Mouse (Mus musculus): Measurements from ENCODE around the gene Aff3.

Gene Aff3

DNA sequence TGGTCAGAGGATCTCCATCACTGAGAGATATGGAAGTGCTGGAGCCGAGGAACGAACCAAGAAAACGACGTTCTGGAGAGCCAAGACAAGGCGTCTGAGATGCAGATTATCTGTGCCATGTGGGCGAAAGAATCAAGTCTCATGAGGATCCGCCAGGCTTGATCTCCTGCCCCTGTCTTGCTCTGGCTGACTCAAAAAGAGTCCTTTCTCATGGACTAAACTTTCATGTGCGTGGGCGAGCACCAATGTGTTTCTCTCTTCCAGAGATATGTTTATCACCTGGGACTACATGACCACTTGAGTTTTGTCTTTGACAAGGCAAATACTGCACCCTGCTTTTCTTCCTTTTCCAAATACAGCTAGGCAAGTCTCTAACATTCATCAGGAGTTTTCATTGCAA lies 6.4 kb downstream of the Aff3 start:
- no peak for DNase-seq (ENCODE audit: low read depth, low spot score)

DNA sequence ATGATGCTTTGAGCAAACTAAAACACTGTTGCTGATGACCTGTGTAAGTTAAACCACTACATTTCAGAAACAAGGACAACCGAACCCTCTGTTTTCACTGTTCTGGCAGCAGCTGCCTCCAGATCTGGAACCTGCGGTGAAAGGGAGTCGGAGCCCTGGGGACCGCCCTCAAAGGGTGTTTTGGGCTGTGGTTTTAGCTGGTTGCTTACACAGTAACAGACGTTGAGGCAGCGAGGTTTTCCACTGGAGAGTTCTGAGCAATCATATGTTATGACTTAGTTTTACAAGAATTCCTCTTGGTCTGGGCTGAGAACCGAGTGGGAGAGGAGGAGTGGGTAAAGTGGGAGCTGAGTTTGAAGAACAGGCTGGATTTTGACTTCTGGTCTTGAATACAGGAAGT lies 7.1 kb downstream of the Aff3 start:
- DNase-seq (ENCODE audit: low read depth, low spot score) = no peak

DNA sequence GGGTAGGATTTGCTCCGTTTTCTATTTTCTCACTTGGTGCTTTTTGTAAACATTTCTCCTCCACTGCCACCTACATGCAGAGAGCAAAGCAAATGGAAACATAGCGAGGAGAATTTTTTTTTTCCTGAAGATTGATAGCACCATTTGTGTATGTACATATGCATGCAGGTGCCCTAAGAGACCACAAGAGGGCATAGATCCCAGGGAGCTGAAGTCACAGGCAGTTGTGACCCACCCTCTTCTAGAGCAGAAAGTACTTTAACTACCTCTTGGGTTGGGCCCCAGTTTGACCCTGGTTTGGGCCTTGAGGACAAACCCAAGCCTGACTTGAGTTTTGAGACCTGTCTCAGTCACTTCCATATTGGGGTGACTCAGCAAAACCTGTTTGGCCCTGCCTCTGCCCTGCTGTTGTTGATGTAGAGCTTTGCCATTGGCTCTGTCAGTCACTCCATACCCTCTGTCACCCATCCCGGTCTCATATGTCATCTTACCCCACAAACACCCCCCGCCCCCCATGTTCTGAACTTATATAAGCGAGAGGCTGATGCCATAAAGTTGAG lies 9.7 kb downstream of the Aff3 start:
- DNase-seq (ENCODE audit: low read depth, low spot score) = no peak

DNA sequence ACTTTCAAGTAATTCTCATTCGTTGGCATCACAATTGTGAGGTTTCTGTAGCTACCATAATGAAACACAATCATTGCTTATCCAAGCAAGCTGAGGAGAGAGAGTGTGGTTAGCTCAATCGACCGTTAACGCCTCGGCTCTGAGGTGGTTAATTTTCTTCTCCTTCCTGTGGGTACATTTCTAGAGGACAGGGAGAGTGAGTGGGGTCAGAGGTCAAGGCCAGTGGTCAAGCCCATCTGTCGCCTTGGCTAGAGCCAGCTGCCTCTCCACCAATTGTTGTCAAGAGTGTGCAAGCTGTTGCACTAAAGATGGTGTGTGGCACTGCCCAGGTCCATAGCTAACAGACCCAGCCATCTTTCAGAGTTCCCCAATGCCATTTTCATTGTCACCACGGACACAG lies 14.7 kb downstream of the Aff3 start:
- DNase-seq (ENCODE audit: low read depth, low spot score) = no peak

DNA sequence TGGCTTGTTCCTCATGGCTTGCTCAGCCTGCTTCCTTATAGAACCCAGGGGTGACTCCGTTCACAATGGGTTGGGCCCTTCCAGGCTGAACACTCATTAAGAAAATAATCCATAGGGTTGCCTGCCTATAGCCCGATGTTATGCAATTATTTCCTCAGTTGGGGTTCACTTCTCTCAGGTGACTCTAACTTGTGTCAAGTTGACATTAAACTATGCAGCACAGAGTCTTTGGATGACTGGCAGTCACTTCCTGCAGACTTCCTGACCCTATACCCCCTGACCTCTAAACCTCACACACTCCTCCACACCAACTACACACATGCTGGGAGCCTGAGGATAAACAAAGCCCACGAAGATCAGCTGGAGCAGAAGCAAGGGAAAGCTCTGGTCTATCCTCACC lies 15.6 kb downstream of the Aff3 start:
- DNase-seq (ENCODE audit: low read depth, low spot score) = no peak

DNA sequence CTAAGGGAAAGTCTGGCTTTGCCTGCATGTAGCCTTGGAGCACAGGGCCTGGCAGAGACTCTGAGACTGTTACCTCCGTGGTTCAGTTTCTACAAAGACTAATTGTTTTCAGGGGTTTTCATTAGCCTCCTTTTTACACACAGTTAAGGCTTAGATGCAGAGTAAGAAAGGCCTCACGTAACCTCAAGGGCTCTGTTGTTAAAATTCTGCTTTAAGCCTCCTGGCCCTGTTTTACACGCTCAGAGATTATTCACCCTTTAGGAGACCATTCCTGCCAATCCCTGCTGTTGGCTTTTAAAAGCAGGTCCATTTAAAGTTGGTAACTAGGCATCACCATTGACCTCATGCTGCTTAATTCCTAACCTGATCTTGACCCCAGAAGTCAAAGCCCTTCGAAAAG lies 22.5 kb downstream of the Aff3 start:
- no peak for DNase-seq (ENCODE audit: low read depth, low spot score)

DNA sequence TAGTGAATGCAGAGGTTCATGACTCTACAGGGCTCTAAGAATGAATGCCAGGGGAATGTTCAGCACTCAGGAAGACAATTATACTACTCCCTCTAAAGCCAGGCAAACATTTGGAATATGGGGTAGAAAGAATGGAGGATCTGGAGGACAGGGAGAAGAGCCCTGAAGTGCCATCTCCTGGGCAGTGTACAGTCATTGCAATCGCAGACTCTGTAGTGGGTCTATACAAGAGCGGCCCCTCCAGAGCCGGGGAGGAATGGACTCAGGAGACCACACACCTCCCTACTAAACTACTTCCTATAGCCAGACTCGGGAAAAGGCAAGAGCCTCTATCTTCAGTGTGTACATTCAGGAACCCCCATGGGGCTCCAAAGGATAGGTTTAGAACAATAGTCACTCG lies 25.1 kb downstream of the Aff3 start:
- no peak for DNase-seq (ENCODE audit: low read depth, low spot score)

DNA sequence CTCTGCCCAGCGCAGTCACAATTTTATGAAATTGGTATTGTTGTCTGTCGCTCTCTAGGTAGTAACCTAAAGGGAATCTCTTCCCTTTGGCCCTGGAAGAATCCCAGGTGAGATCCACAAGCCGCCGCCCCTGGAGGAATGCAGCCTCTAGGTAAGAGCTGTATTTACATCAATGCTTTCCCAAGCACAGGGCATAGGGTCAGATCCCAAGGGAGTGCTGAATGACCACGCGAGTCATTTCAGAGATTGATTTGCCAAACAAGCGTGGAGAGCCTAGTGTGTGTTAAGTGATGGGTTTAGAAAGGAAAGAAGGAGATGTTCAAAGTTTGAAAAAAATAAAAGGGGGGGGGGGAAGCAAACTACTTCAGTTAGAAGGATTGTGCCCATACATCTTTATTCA lies 29.2 kb downstream of the Aff3 start:
- no peak for DNase-seq (ENCODE audit: low read depth, low spot score)

DNA sequence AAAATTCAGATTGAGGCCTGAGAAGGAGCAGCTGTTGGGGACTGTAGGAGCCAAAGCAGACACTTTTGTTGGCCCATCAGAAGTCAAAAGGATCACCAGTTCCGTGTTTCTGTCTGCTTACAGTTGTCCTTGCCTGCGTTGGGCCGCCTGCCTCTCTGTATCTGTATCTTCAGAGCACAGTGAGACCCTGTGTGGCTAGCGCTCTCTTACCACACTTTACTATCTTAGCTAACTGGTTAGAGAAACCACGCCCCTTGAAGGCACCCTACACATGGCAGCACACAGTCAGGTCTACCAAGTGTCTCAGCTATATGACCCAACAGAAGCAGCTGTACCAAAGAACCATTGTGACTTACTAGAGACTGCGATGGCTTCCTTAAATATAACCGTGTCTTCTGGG lies 30.7 kb downstream of the Aff3 start:
- DNase-seq (ENCODE audit: low read depth, low spot score) = no peak

DNA sequence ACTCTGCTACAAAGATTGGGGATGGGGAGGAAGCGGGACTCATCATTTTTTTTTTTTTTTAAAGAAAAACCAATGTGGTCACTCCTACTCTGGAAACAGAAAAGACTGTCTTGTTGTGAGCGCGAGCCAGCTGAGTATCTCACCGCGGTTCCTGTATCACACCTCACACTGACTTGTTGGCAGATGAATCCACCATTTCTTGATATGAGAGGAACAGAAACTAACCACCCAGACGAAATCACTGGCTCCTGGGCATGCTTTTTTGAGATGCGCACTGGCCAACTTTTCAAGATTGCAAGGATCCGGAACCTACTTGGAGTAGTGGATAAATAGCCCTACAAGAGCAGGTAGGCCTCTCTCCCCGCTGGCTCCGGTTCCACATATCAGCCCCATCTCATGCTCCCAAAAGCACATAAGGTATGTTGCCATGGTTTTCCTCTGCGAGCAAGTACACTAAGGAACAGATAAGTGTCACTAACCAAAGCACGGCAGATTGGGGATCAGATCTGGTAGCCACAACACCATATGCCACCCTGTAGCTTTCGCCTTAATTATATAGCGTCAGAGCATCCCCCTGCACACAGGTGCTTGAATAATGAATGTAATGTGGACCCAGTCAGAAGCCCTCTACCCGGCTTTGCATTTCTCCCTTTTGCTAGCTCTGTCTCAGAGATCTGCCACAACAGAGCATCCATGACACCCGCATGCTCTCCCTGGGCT lies 32.1 kb downstream of the Aff3 start:
- DNase-seq (ENCODE audit: low read depth, low spot score) = no peak

DNA sequence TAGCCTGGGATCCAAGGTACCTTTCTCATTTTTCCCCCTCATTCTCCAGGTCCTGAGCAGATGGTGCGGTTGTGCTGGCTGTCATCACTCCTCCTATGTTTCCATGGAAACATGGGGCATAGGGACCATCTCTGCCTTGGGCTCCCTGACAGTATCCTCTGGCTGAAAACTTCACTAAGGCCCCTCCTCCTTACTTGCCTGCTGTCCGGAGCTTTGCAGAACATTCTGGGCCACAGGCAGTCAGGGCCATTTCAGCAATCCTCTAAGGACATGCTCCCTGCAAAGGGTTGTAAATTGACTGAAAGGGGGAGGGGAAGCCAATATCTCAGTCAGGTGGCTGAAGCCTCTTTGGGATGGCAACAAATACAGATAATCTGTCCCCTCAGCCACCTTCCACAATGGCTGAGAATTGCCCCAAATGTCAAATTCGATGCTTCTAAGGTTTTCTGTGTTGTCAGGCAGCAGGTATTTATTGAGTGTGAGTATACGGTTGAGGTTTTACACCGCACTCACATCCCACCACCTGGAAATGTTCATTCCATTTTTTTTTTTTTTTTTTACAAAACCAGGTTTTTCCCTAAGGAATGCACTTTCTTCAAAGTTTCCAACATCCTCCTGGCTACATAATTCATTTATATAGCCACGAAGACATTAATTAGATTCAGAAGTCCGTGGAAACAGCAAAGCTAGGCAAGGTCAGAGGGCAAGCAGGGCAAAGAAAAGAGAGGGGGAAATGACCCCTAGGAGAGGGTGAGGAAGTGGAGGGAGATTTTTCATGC lies 33.1 kb downstream of the Aff3 start:
- no peak for DNase-seq (ENCODE audit: low read depth, low spot score)

DNA sequence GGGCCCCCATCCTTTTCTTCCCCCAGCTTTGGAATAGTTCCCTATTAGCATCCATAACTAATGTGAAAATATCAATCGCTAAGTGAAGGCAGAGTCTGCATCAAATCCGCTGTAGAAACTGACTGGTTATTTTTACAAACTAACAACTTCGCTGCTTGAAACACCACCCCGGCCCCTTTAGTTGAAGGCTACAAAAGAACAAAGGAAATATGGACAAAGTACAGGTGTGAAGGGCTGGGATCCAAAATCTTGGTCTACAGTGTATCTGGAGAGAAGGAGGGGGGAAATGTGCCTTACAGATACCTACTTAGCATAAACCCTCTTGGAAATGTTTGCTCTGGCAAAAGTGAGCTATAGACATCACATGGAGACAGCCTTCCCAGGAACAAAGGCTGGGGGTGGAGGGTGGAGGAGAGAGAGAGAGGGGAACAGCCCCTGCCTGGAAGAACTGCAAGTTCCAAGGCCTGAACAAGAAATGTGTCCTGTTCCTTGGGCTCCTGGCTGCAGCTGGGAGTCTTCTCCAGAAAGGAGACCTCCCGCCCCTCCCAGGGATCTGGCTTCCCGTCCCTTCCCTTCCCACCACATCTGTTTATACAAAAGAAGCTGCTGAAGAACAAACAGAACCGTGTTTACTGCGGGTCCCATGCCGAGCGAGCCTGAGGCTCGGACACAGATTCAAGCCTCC lies 35.7 kb downstream of the Aff3 start:
- DNase-seq (ENCODE audit: low read depth, low spot score) = no peak

DNA sequence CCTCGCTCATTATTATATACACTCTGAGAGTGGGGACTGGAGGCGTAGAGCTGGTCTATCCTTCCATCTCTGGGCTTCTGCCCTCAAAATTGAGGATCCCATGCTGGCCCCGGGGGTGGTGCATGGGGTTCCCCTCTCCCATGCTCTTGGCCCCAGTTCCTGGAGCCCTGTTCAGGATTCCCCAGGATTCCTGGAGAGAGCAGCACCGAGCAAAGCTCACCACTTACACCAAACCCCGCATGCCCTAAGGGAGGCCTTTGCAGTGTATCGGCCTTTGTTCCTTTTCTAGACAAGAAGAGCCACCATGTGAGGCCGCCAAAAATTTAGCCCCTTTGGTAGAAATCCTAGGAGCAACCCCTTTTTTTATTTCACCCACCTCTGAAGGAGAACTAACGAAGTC lies 36.3 kb downstream of the Aff3 start:
- no peak for DNase-seq (ENCODE audit: low read depth, low spot score)

DNA sequence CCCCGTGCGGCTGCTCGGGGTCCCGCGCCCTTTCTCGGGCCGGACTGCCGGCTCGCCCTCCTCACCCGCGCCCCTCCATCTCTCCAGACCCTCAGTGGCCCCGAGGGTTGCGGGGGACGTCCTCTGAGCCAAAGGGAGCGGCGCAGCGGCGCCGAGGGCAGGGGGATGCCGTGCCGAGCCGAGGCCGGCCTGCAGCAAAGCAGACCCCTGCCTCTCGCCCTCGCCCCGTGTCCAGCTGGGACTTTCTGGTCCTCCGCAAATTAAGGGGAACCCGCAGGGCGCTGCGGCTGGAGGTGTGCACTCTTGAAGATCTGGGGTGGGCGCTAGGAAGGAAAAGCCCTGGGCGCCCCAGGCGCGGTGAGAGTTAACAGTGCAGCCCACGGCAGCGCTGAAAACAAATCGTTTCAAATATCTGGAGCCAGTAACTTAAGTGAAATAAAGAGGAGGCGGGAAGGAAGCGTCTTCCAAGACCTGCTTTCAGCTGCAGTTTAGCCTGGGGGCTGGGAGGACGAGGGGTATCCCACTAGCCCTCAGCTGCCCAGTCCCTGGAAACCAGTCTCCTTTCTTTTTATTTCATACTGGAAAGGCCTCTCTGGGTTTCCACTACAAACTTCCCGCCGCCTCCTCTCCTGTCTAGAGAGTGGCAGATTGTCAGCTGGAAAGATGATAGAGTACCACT lies 36.9 kb downstream of the Aff3 start:
- no peak for DNase-seq (ENCODE audit: low read depth, low spot score)

DNA sequence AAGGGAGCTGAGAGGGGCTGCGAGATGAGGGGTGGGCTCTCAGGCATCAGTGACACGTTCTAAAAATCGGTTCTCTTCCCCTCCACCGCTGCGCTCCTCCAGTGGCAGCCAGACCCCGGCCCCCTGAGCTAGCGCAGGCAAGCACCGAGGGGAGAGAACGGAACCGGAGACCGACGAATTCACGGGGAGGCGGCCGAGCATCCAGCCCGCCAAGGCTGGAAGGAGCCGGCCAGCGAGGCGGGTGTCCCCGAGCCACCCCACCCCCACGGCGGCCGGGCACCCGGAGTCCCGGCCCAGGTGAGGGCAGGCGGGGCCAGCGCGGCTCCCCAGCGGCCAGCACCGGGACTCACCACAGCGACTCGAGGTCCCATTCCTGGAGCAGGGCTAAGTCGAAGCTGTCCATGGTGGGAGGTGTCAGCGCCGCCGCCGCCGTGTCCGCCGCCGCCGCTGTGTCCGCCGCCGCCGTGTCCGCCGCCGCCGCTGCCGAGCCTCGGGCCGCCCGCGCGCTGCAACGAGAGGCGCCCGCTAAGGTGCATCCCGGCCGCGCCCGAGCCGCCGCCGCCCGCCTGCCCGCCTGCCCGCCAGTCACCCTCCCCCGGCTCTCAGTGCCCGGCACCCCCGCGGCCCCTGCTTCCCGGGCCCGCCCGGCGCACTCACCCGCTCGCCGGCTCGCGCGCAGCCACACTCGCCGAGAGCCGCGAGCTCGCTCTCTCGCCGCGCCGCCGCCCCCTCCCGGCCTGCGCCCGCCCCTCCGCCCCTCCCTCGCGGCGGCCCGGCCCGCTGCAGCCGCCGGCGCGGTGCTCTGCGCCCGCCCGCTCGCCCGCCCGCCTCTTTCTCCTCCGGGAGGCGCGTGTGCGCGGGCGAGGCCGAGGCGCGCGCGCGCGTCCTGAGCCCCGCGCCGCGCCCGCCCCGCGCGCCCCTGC lies 37.8 kb downstream of the Aff3 start:
- DNase-seq (ENCODE audit: low read depth, low spot score) = no peak

DNA sequence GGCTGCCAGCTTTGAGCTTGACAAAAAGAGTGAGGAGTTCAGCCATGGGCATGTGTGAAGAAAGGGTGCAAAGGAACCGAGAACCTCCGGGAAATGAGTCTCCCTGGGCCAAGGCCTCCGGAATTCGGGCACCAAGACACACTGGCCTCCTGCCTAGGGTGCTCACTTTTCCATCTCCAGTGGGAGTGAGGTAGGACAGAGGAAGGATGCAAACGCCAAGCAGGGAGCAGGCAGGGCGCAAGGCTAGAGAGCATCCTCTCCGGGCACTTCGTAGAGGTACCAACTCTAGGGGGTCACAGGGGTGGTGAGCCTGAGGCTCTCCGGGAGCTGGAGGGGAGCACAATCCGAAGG lies 38.4 kb downstream of the Aff3 start:
- no peak for DNase-seq (ENCODE audit: low read depth, low spot score)

DNA sequence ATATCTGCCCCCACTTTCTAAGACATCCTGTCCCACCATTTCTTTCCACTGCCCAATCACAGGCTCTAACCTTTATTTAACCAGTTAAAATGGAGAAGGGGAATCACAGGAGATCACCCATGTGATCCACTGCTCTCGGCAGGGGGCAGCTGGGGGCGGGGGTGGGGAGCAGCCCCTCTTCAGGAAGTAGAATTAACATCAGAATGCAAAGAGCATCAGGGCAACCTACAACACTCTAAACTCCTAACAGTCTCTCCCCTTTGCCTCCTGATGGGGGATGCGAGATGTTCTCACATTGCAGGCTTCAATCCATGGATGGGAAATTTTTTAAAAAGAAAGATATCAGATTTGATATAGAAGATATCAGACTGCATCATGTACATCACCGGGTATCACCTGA lies 42.9 kb downstream of the Aff3 start:
- DNase-seq (ENCODE audit: low read depth, low spot score) = no peak

DNA sequence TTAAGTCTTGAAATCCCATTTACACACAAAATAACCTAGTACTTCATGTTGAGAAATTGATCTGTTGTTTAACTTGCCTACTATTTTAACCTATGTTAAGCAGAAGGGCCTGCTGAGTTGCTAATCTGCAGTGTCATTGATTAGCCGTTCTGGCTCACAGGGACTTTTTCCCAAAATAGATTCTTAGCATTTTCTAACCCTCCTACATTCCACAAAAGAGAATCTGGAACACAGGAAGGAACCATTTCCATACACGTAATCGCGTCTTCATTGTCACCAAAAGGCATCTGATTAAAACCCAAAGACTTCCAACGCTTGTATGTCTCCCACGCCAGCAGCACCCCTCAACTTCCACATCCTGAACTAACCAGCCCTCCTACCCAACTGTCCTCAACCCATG lies 44.4 kb downstream of the Aff3 start:
- peak; percentile 48 for DNase-seq (ENCODE audit: low read depth, low spot score)

DNA sequence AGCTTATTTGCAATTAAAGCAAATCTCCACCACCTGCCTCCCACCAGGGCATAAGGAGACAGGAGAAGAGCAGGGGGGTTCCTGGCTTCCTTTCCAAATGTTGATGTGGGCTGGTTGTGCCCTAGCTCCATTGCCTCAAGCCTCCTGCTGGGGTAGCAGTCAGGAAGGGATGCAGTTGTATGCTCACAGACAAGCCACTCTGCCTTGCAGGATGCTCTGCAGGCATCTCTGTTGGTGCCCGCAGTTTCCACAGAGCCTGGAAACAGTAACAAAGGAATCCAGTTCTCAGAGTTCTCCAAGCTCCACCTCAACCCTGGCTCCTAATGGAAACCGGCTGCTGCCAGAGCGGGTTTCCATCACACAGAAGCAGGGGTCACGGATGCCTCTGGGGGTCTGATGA lies 58.0 kb downstream of the Aff3 start:
- DNase-seq (ENCODE audit: low read depth, low spot score) = no peak

DNA sequence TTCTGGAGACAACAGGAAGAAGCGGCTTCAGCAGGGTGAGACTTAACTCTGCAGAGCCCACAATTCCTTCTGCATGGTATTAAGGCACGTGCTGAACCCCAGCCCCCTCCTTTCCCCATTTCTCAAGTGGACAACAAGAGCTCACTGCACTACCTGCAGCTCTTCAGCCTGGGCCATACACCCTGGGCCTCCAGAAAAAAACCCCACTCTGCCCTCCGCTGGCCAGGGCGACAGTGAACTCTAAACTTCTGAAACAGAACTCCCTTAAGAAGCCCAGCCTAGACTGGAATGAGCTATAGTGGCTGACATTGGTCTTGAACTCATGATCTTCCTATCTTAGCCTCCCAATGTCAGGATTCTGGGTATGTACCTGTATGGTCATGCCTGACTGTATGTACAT lies 59.3 kb downstream of the Aff3 start:
- DNase-seq (ENCODE audit: low read depth, low spot score) = no peak

DNA sequence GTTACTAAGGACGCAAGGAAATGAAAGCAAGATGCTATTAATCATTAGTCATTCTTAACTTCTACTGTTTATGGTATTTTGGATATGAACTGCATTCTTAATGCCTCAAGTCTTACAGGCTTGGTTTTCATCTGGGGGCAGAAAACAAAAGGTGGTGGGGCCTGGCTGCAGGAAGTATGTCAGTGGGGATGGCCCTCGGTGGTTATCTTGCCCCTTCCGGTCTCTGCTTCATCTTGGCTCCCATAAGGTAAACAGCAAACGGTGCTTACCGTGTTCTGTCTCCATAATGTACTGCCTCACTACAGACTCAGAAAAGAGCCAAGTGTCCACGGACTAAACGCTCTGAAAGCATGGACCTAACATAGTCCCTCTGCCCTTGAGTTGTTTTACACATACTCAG lies 60.1 kb downstream of the Aff3 start:
- no peak for DNase-seq (ENCODE audit: low read depth, low spot score)

Data from telencephalon, adult 2 months (tissue).